Mouse (Mus musculus) kidney, adult 2 months (tissue): Measurements from ENCODE around the gene Crip3.

Source experiments
- CTCF ChIP-seq: fragments of 200-500 bp; conservative IDR thresholded peaks from 2 replicates; pipeline ENCODE4 v1.5.1; 2011; ENCODE audit warnings: low read depth, mild to moderate bottlenecking, control low read depth, low read length, moderate library complexity, mixed read lengths; ENCODE audit not compliant: insufficient read depth, insufficient read length
- POLR2A ChIP-seq: fragments of 200-500 bp; IDR thresholded peaks from one replicate; pipeline ENCODE4 v1.6.1; 2011; ENCODE audit warnings: low read depth, low read length, control low read depth

DNA sequence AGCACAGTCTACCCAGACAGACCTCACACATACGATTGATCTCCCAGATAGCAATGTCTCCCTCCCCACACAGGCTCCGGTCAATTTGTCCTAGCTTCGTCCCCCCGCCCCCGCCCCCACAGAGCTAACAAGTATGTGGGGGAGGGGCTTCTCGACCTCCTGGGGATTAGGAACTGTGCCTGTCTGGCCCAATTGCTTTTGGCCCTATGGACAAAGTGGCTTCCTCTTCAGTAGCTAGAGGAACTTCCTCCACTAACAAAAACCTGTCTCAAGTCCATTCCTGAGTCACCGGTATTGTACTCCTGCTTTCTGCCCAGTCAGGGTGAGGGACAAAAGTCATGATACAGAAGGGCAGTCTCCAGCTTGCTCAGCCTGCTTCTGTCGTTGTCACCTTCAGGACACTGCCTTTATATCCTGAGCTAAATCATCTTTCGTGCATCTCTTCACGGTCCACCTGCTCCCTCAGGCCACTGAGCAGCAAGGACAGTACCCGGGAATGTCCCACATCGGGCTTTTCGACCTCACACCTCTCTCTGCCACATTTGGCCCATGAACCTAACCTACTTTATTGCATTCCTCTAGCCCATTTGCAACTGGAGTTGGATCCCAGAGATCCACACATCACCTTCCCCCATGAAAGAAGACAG lies 24.7 kb downstream of the Crip3 start:
- TF ChIP-seq CTCF = no peak
- no peak for TF ChIP-seq POLR2A
